Mouse (Mus musculus): ENCODE results near the gene Tmem242. TPM values are rescaled to one million over a fixed set of nuclear protein-coding genes. Genes with fewer than 3 reads are reported as not detected.
"Not testable (repeated sequence)": the region's sequence is repeated elsewhere in the genome, so short reads cannot be mapped to it uniquely, and the experiment has no call there.

The Tmem242 gene
- polyA plus RNA-seq, 1 experiment from 2014 or later: 142 TPM

DNA sequence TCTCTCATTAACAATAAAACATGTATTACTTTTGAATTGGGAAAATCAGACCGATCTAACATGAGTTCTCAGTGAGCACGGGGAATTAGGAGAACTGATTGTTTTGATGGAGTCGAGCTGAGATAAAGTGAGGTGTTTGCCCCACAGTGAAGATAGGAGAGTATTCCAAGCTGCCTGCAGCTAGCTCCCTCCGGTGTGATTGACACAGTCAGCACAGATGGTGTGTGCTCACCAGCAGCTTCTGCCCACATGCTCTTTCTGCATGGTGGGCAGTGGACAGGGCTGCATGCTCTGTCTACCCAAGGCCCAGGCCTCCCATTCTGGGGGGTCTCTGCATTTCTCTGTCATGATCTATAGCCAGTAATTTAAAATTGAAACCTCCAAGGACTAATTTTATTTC lies 13.6 kb upstream of the Tmem242 start:
- ATAC-seq (ENCODE audit: low FRiP score, low TSS enrichment): no peak
- H3K4me1 ChIP-seq (ENCODE audit: control insufficient read depth, insufficient read depth, low read length): no peaks in the 10 kb centered on the region
- no peak overlapping the region for H3K27ac ChIP-seq (ENCODE audit: low read depth, low read length)
- H3K4me3 ChIP-seq (ENCODE audit: low read length): no peak overlapping the region
- no peak overlapping the region for H3K4me2 ChIP-seq (replicated peaks; ENCODE audit: low read depth, low read length)
- H3K9me3 ChIP-seq (ENCODE audit: control insufficient read depth, low read length): no peaks in the 10 kb centered on the region
- H3K27me3 ChIP-seq (ENCODE audit: control insufficient read depth, insufficient read depth, low read length): no peaks in the 10 kb centered on the region
- H3K36me3 ChIP-seq (ENCODE audit: control insufficient read depth, insufficient read depth, low read length): no peaks in the 10 kb centered on the region
- H3K9ac ChIP-seq (ENCODE audit: low read depth, low read length): no peak overlapping the region
- WGBS: 79% methylated on average over 4 of the region's 4 CpGs

DNA sequence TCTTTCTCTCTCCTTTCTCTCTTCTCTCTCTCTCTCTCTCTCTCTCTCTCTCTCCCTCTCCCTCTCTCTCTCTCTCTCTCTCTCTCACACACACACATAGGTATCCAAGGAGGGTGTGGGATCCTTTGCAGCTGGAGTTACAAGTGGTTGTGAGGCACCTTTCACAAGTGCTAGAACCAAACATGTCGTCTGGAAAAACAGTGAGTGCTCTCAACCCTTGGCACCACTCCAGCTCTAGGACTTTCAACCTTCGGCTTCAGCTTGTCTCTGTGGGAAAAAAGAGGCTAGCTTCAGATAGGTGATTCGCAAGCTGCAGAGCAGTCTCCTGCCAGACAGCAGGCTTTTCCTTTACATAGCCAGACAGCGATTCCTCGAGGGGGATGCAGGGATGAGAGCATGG lies 3.7 kb upstream of the Tmem242 start:
- Histone ChIP-seq H3K27ac (ENCODE audit: low read depth, low read length) (no peak overlapping the region), H3K4me2 (replicated peaks; ENCODE audit: low read depth, low read length) (no peak overlapping the region), H3K36me3 (ENCODE audit: control insufficient read depth, insufficient read depth, low read length) (no peaks in the 10 kb centered on the region), H3K4me3 (ENCODE audit: low read length) (no peak overlapping the region), H3K4me1 (ENCODE audit: control insufficient read depth, insufficient read depth, low read length) (peaks cover 11% of the 10 kb centered on the region; the same call in 1 of the 2 replicates), H3K9ac (ENCODE audit: low read depth, low read length) (no peak overlapping the region), H3K9me3 (ENCODE audit: control insufficient read depth, low read length) (no peaks in the 10 kb centered on the region), H3K27me3 (ENCODE audit: control insufficient read depth, insufficient read depth, low read length) (peaks cover 4% of the 10 kb centered on the region; the same call in 1 of the 2 replicates)
- no peak for ATAC-seq (ENCODE audit: low FRiP score, low TSS enrichment)
- 61% methylated on average over 5 of the region's 5 CpGs for WGBS

DNA sequence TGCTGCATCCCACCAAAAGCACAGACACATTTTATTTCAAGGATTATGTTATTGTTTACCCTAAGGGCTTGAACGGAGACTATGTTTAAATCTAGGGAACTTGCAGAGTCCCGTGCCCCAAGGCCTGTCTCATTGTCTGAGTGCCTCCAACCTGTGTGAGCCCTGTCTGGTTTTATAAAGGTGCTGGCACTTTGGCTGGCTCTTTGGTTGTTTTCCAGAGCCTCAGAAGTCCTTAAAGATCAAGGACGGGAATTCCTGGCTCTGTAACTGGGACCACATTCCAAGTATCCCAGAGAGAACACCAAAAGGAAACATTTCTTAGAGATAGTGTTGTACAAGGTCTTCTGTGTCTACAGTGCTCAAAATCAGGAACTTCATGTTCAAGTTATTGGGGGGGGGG lies 3.2 kb upstream of the Tmem242 start:
- Histone ChIP-seq H3K4me3 (ENCODE audit: low read length) (no peak overlapping the region), H3K27me3 (ENCODE audit: control insufficient read depth, insufficient read depth, low read length) (peaks cover 4% of the 10 kb centered on the region; the same call in 1 of the 2 replicates), H3K36me3 (ENCODE audit: control insufficient read depth, insufficient read depth, low read length) (no peaks in the 10 kb centered on the region), H3K9ac (ENCODE audit: low read depth, low read length) (no peak overlapping the region), H3K4me2 (replicated peaks; ENCODE audit: low read depth, low read length) (no peak overlapping the region), H3K27ac (ENCODE audit: low read depth, low read length) (no peak overlapping the region), H3K4me1 (ENCODE audit: control insufficient read depth, insufficient read depth, low read length) (peaks cover 11% of the 10 kb centered on the region; the same call in 1 of the 2 replicates), H3K9me3 (ENCODE audit: control insufficient read depth, low read length) (no peaks in the 10 kb centered on the region)
- WGBS: 63% methylated on average over 3 of the region's 3 CpGs
- no peak for ATAC-seq (ENCODE audit: low FRiP score, low TSS enrichment)

GRCm38 (mm10) chr17:5442403-5442802 lies 2.3 kb upstream of the Tmem242 start:
- not testable (repeated sequence) for H3K4me2 ChIP-seq (replicated peaks; ENCODE audit: low read depth, low read length); H3K9ac ChIP-seq (ENCODE audit: low read depth, low read length); ATAC-seq (ENCODE audit: low FRiP score, low TSS enrichment); H3K36me3 ChIP-seq (ENCODE audit: control insufficient read depth, insufficient read depth, low read length); H3K27ac ChIP-seq (ENCODE audit: low read depth, low read length); H3K4me3 ChIP-seq (ENCODE audit: low read length); H3K27me3 ChIP-seq (ENCODE audit: control insufficient read depth, insufficient read depth, low read length); H3K9me3 ChIP-seq (ENCODE audit: control insufficient read depth, low read length)
- 80% methylated on average over 5 of the region's 5 CpGs for WGBS
- peaks cover 11% of the 10 kb centered on the region; the same call in 1 of the 2 replicates for H3K4me1 ChIP-seq (ENCODE audit: control insufficient read depth, insufficient read depth, low read length)

DNA sequence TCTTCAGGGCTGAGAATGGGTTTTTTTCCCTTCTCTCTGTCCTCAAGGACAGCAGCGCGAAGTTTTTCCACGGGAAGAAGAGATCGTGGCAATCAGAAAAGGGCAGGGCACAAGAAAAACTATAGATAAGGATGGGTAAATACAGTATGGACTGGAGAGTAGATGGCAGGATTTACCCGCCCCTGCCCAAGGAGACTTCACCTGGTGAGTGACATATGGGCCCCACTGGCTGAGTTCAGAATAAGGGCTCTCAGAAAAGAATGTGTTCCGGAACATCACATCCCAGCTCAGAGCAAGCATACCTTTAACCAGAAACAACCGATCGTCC lies 264 bp downstream of the Tmem242 start:
- peak overlapping the region; percentile 82 for H3K9ac ChIP-seq (ENCODE audit: low read depth, low read length)
- H3K27me3 ChIP-seq (ENCODE audit: control insufficient read depth, insufficient read depth, low read length): no peaks in the 10 kb centered on the region
- H3K9me3 ChIP-seq (ENCODE audit: control insufficient read depth, low read length): no peaks in the 10 kb centered on the region
- H3K4me2 ChIP-seq (replicated peaks; ENCODE audit: low read depth, low read length): peak overlapping the region; percentile 82
- H3K36me3 ChIP-seq (ENCODE audit: control insufficient read depth, insufficient read depth, low read length): peaks cover 12% of the 10 kb centered on the region
- peak; percentile 46; the same call in 1 of the 2 replicates for ATAC-seq (ENCODE audit: low FRiP score, low TSS enrichment)
- peak overlapping the region; percentile 81 for H3K4me3 ChIP-seq (ENCODE audit: low read length)
- H3K4me1 ChIP-seq (ENCODE audit: control insufficient read depth, insufficient read depth, low read length): peaks cover 11% of the 10 kb centered on the region; the same call in 1 of the 2 replicates
- H3K27ac ChIP-seq (ENCODE audit: low read depth, low read length): no peak overlapping the region
- WGBS: 0% methylated on average over 8 of the region's 8 CpGs

DNA sequence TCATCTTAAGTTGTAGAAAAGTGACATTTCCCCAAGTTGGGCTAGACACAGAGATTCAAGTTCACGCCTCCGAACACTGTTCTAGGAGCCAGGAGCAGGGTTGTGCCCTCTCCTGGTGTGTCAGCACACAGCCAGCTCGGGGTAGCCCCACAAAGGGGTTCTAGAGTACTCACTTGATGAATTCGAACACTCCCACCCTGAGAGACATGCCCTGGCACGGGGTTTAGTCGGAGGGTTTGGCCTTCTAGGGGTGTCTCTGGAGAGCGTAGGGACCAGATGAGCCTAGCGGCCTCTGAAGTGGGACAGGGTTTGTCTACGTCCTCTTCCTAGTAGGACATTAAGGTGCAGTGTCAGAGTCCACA lies 10.3 kb downstream of the Tmem242 start:
- H3K27ac ChIP-seq (ENCODE audit: low read depth, low read length): no peak overlapping the region
- H3K9ac ChIP-seq (ENCODE audit: low read depth, low read length): no peak overlapping the region
- ATAC-seq (ENCODE audit: low FRiP score, low TSS enrichment): peak; percentile 72
- no peak overlapping the region for H3K4me3 ChIP-seq (ENCODE audit: low read length)
- no peaks in the 10 kb centered on the region for H3K9me3 ChIP-seq (ENCODE audit: control insufficient read depth, low read length)
- H3K4me2 ChIP-seq (replicated peaks; ENCODE audit: low read depth, low read length): no peak overlapping the region
- no peaks in the 10 kb centered on the region for H3K4me1 ChIP-seq (ENCODE audit: control insufficient read depth, insufficient read depth, low read length)
- H3K36me3 ChIP-seq (ENCODE audit: control insufficient read depth, insufficient read depth, low read length): peaks cover 37% of the 10 kb centered on the region
- 80% methylated on average over 9 of the region's 9 CpGs for WGBS
- H3K27me3 ChIP-seq (ENCODE audit: control insufficient read depth, insufficient read depth, low read length): no peaks in the 10 kb centered on the region

DNA sequence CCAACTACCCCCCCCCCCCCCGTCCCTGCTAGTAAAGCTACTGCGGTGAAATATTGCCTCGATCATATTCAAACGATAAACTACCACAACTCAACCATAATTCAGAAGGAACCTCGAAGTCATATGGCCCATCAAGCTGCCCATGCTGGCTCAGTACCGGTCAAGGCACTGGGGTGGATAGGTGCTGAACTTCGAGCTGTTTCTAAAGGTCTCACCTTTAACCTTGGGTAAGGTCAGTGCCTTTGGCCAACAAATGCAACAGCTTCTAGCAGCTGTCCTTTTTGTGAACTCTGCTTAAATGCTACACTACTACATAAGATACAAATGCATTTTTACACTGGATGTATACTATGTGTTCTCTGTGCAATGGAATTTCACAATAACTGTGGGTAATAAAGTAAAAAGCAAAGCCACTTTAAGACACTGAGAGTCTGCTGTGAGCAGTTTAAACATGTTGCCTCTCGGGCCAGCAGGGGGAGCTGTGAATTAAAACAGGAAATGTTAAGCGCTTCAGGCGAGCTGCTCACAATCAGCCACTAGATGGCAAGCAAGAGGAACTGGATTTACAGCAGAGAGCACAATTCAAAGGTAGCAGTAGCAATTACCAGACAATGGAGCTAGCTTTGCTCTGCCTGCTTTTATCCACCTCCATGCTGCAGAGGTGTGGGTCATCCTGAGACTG lies 10.8 kb downstream of the Tmem242 start:
- ATAC-seq (ENCODE audit: low FRiP score, low TSS enrichment): peak; percentile 70

DNA sequence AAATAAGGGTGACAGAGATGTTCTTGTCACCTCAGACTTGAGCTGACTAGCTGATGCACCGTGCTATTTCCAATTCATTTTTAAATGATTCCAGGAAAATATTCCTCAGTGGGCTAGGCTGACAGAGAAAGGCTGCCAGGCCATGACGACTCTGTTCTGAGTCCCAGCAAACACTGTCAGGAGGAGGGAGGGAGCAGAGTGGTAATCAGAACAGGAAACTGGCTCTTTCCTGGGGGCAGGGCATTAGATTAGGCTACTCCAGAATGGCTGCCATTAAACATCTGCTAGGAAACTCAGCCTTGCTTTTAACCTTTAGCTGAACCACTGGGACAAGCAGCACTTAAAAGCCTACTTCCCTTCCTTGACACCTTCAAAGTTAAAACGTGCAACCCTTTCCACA lies 14.9 kb downstream of the Tmem242 start:
- no peak overlapping the region for H3K9ac ChIP-seq (ENCODE audit: low read depth, low read length)
- no peaks in the 10 kb centered on the region for H3K27me3 ChIP-seq (ENCODE audit: control insufficient read depth, insufficient read depth, low read length)
- H3K36me3 ChIP-seq (ENCODE audit: control insufficient read depth, insufficient read depth, low read length): peaks cover 6% of the 10 kb centered on the region; the same call in 1 of the 2 replicates
- H3K27ac ChIP-seq (ENCODE audit: low read depth, low read length): no peak overlapping the region
- H3K9me3 ChIP-seq (ENCODE audit: control insufficient read depth, low read length): no peaks in the 10 kb centered on the region
- no peak for ATAC-seq (ENCODE audit: low FRiP score, low TSS enrichment)
- no peak overlapping the region for H3K4me2 ChIP-seq (replicated peaks; ENCODE audit: low read depth, low read length)
- H3K4me3 ChIP-seq (ENCODE audit: low read length): no peak overlapping the region
- H3K4me1 ChIP-seq (ENCODE audit: control insufficient read depth, insufficient read depth, low read length): no peaks in the 10 kb centered on the region
- 39% methylated on average over 3 of the region's 3 CpGs for WGBS

More for the DNA sequence above, 10.8 kb downstream of the Tmem242 start:
- Histone ChIP-seq H3K36me3 (ENCODE audit: control insufficient read depth, insufficient read depth, low read length) (peaks cover 37% of the 10 kb centered on the region), H3K9ac (ENCODE audit: low read depth, low read length) (no peak overlapping the region), H3K4me2 (replicated peaks; ENCODE audit: low read depth, low read length) (no peak overlapping the region), H3K27me3 (ENCODE audit: control insufficient read depth, insufficient read depth, low read length) (no peaks in the 10 kb centered on the region), H3K27ac (ENCODE audit: low read depth, low read length) (no peak overlapping the region), H3K4me1 (ENCODE audit: control insufficient read depth, insufficient read depth, low read length) (no peaks in the 10 kb centered on the region), H3K9me3 (ENCODE audit: control insufficient read depth, low read length) (no peaks in the 10 kb centered on the region), H3K4me3 (ENCODE audit: low read length) (no peak overlapping the region)
- WGBS: 57% methylated on average over 10 of the region's 10 CpGs

DNA sequence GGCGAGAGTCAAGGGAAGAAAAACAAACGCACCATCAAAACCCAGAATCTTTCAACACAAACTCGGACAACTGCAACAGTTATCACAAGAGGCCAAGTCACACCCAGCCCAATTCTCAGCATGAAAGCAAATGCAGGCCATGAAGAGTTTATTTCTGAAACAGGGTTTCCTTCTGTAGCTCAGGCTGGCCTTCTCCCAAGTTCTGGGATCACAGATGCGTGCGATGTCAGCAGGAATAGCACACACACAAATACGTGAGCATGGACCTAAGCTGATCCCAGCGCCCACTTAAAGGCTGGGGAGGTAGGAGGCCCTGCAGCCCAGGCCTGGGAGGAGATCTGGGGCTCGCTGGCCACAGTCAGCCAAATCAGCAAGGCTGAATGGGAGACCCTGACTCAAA lies 15.9 kb downstream of the Tmem242 start:
- Histone ChIP-seq H3K27ac (ENCODE audit: low read depth, low read length) (no peak overlapping the region), H3K4me2 (replicated peaks; ENCODE audit: low read depth, low read length) (no peak overlapping the region), H3K4me3 (ENCODE audit: low read length) (no peak overlapping the region), H3K9ac (ENCODE audit: low read depth, low read length) (no peak overlapping the region), H3K36me3 (ENCODE audit: control insufficient read depth, insufficient read depth, low read length) (peaks cover 6% of the 10 kb centered on the region; the same call in 1 of the 2 replicates), H3K27me3 (ENCODE audit: control insufficient read depth, insufficient read depth, low read length) (no peaks in the 10 kb centered on the region), H3K4me1 (ENCODE audit: control insufficient read depth, insufficient read depth, low read length) (no peaks in the 10 kb centered on the region), H3K9me3 (ENCODE audit: control insufficient read depth, low read length) (no peaks in the 10 kb centered on the region)
- WGBS: 83% methylated on average over 8 of the region's 8 CpGs
- ATAC-seq (ENCODE audit: low FRiP score, low TSS enrichment): no peak
